Mouse (Mus musculus) kidney, postnatal 10 days (tissue): ENCODE data around the gene Pdxdc1.
"Not testable (repeated sequence)": the region's sequence is repeated elsewhere in the genome, so short reads cannot be mapped to it uniquely, and the experiment has no call there.

Experiments used
- DNase-seq: peaks from one replicate; pipeline ENCODE4 v3.0.0; 2021; ENCODE audit warnings: mixed read lengths

Pdxdc1 gene

DNA sequence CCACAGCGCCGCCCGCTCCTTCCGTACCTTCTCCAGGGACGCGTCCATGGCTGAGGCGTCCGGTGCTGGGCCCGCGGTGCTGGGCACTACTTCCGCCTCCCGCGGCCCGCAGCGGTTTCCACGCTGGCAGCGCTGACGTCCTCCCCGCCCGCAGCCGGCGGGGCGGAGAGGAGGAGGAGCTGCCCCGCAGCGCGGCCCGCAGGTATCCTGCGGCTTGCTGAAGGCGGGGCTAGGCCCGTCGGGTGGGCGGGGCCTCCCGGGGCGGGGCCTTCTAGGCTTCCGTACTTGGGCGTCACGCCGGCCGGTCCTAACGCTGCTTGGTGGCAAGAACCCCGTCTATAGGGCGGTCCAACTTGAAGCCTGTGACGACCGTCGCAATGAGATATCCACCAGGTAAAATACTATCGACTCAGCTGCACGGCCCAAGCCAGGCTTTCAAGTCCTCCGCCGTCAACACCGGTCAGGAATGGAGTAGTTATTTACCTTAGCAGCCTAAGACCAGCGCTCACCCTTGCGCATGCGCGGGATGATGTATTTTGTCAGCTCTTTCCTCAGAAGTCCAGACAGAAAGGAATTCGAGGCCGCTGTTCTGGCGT, at the start of gene Pdxdc1, which contains the start of gene Mpv17l:
Gene Pdxdc1, minus strand, starts transcription at position 244 of the 596 bp plus-strand sequence.
Gene Mpv17l, plus strand, starts transcription at position 274 of the 596 bp plus-strand sequence.
- DNase-seq: peak; percentile 99

DNA sequence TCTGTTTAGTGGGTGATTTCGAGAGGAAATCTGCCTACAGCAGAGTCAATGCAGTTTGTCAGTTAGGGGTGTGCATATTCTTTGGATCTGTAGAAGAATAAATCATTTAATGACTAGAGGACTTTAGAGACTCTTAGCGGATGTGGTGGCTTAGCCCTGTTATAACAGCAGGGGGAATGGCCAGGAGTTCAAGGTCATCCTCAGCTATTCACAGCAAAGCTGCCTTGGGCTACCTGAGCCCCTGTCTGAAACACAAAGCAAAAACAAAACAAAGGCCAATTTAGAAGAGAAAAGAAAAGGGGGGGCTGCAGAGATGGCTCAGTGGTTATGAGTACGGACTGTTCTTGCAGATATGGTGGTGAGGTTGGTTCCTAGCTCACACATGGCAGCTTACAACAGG, 48.3 kb upstream of the Pdxdc1 start:
- no peak for DNase-seq

DNA sequence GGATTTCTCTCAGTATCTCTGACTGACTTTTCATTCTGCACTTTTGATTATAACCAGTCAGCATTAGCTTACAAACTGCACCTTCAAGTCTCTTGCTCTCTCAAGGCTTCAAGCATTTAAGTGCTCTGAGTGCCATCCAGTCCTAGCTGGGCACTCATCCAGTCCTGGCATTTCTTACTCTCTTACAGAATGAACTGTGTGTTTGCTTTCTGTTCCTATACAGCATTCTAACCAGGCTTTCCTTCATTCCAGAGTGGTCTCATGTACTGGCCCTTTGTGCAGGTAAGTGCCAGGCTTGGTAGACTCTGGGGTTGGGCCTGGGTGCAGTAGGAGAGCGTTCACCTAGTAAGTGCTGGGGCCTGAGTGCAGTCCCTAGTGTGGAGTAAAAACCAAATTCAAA, 43.4 kb upstream of the Pdxdc1 start:
- no peak for DNase-seq

- no peak for DNase-seq
Measured at GRCm38 (mm10) chr16:13945153-13945552, 42.2 kb upstream of the Pdxdc1 start.

- no peak for DNase-seq
Measured at GRCm38 (mm10) chr16:13944752-13945151, 41.8 kb upstream of the Pdxdc1 start.

GRCm38 (mm10) chr16:13944178-13944577, 41.2 kb upstream of the Pdxdc1 start:
- DNase-seq: no peak

DNA sequence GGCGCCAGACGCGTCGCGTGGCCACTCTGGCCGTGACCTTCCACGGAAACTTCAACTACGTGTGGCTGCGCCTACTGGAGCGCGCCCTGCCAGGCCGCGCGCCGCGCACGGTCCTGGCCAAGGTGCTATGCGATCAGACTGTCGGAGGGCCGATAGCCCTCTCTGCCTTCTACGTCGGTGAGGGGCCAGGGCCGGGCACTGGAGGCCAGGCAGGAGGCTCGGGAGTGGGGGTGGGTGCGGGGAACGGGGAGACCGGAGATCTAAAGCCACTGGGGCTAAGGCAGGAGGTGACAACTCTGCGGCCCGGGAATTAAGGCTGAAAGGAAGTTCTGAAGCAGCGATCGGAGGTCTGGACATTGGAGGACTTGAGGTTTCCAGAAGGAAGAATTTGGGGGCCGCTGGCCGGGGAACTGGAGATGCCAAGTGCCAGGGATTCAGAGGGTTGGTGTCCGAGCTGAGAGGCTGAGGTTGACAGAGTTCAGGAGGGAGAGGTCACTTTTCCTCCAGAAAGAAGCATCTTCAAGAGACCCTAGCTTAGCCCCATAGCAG, 38.0 kb upstream of the Pdxdc1 start:
- no peak for DNase-seq

DNA sequence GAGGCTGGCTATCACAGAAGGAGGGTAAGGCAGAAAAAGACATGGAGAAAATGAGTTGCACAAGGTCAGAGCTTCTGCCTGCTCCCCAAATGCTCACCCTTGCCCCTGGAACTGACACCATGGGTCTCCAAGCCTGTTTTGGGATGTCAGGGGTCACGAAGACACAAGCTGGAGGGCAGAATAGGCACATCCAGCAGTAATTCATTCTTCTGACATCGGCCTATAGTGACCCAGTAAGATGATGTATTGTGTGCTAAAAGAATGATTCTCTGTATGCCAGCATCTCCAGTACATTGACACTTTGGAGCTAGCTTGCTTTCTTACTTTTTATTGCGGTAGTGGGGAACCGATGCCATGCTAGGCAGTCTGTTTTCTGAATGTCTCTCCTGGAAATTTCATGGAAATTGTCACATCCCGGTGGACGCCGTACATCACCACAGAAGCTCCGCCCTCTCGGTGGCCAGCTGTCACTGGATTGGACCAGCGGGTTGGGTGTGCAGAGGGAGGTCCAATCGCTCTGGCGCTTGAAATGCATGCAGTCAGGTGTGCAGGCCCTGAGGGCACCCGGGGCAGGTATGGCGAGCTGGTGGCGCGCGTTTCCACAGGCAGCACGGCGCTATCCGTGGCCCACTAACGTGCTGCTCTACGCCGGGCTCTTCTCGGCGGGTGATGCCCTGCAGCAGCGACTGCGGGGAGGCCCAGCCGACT, 37.4 kb upstream of the Pdxdc1 start:
- DNase-seq: peak; percentile 83

DNA sequence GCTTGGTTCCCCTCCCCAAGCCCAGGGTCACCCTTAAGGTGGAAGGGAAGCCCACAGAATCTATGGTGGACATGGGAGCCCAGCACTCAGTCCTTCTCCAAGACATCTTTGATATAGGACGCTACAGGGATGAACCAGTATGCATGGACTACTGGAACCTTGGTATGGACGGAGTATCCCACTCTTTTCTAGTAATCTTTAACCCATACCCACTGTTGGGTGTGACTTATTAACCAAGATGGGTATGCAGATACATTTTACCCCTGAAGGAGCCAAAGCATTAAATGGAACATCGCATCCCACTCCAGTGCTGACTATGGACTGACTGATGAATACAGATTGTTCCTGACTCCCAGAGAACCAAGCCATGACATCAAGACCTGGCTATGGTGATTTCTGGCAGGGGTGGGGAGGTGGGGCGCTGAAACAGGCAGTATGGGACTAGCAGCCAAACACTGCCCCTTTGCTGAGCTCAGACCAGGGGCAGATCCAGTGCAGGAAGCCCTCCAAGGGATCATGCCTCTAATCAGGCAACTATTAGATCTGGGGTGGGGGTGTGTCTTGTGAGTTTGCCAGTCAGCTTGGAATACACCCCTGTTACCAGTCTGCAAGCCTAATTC, 24.6 kb upstream of the Pdxdc1 start:
- no peak for DNase-seq

DNA sequence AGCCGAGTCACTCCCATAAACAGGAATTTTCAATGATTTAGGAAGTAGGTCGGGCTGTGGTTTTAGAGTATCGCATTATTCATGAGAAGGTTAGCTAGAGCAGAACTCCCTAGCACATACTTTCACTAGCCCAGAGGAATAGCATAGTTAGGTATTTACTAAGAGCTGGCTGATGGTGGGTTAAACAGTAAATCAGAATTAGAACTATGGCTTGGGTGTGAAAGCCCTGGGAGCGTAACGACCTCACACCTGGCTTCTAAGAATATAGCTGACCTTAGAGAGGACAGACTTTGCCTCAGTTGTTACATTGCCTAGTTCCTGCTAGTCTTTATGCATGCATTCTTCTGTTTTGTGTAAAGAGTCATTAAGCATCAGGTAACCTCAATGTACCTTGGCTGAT, 20.0 kb upstream of the Pdxdc1 start:
- not testable (repeated sequence) for DNase-seq

DNA sequence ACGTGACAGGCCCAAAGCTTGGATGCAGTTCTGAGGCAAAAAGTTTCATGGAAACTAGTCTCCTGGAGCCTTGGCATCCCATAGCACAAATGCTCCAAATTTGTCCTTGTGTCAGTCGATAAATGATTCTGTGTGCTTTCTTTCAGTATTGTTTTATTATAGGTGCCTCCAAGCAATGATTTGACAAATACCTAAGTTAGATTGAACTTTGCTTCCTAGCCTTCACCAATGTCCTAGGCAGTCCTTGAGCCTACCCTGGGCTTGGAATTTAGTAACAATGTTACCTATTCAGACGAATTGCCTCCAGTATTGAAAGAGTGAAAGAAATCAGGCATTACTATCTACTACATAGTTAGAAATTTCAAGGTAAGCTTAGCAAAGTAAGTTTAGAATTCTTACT, 19.6 kb upstream of the Pdxdc1 start:
- DNase-seq: not testable (repeated sequence)

GRCm38 (mm10) chr16:13921781-13922180, 18.9 kb upstream of the Pdxdc1 start:
- no peak for DNase-seq

DNA sequence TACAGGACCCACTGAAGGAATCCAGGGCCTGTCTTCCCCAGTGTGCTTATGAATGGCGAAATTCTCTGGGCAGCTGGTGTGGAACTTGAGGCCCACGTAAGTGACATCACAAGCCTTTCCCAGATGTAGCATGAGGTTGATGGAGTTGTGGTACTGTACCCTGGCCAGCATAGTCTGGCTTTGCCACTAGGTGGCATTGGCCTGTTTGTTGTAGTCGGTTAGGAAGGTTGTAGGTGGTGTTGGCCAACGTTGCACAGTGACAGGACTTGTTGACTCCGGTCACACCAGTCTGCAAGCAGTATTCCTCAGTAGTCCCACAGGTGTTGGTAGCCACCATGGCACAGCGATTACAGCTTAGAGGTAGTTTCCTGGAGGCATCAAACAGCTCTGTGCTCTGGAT, 18.1 kb upstream of the Pdxdc1 start:
- no peak for DNase-seq

DNA sequence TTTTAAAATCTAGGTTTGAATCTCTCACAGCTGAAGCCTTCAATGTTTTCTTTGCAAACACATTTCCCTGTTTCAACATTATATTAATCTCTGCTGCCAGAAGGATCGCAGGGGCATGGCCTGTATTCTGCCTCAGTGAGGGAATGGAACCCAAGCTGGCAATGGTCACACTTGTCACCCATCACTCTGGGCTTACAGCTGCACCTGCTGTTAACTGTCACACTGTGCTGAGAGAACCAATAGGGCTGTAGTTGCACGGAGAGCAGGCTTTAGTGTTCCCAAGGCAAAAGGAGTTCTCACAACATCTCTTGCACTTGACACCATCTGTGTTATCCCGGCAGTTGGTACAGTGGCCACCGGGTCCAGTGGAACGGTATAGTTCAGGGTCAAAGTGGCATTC, 17.2 kb upstream of the Pdxdc1 start:
- no peak for DNase-seq

- no peak for DNase-seq
Measured at GRCm38 (mm10) chr16:13907297-13907696, 4.4 kb upstream of the Pdxdc1 start.

GRCm38 (mm10) chr16:13903488-13903887, 557 bp upstream of the Pdxdc1 start:
- peak; percentile 85 for DNase-seq

DNA sequence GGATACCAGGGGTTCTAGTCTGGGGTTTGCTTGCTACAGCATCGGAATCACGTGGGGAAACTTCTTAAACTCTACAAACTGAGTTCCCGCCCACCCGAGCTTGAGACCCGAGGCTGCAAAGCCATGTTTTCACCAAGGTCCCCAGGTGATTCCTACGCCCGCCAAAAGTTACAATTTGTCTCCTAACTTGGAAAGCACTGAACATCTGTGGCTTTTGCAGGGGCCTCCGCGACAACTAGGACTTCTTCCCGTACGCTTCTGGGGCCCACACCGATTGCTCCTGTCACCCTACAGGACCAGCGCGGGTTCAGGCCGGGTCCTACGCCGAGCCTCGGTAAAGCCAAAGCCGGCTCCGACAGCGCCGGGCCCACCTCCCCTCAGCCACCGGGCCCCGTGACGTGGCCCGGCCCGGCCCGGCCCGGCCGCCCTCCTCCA, 517 bp downstream of the Pdxdc1 start:
- no peak for DNase-seq

- peak; percentile 34 for DNase-seq
Measured at GRCm38 (mm10) chr16:13898981-13899380, 4.0 kb downstream of the Pdxdc1 start.

DNA sequence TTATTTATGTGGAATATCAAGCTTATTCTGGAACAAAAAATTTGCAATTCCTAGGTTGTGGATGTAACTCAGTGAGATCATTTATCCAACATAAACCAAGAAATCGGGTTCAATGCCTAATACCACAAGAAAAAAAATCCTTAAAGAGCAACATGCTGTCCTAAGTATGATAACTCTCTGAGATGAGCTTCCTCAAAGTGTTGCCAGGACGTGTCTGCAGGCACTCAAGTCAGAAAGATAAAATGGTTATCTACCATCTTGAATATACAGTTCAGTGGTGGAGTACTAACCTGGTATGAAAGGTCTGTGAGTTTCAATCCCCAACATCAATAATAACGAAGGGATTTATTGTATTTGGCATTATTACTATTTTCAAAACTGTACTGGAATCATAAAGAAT, 6.6 kb downstream of the Pdxdc1 start:
- DNase-seq: no peak

GRCm38 (mm10) chr16:13895740-13896139, 7.2 kb downstream of the Pdxdc1 start:
- DNase-seq: no peak

- no peak for DNase-seq
Measured at GRCm38 (mm10) chr16:13894097-13894496, 8.8 kb downstream of the Pdxdc1 start.

GRCm38 (mm10) chr16:13892850-13893249, 10.1 kb downstream of the Pdxdc1 start:
- DNase-seq: no peak

DNA sequence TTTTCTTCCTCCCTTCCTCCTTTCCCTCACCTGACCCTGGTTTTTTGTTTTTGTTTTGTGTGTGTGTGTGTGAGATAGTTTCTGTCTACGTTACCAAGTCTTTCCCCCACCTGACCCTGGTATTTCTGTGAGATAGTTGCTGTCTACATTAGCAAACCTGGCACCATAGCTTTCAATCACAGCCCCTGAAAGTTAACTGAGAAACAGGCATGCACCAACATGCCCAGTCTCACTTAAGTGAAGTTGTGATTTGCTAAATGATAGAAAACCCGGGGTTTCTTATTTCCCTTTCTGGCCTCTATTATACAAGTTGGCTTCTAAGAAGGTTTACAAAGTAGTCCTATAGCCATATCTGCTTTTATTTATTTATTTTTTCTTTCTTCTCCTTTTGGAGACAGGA, 12.5 kb downstream of the Pdxdc1 start:
- no peak for DNase-seq
